In the genomic region with DNA sequence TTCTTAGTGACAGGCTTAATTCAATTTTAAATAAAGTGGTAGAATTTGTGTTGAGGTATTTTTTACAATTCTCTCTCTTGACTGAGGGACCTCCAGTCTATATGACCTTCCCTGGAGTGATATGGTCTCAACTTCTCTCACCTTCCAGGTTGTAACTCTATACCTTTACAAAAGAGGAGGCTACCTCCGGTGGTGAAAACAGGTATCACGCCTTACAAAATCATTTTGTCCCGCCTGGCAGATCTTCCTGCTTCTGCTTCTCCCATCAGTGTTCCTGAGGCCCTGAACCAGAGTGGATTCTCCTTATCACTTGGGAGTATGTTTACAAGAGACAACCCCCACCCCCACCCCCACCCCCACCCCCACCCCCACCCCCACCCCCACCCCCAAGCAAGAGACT, we compare ENCODE assay signal across 22 mouse cellular contexts. TPM values are rescaled to one million over a fixed set of nuclear protein-coding genes. Genes with fewer than 3 reads are reported as not detected.
DNase-seq lines count a peak whose midpoint lies in the region; ATAC-seq and TF ChIP-seq lines count a peak whose summit lies in the region.
"Had no signal": no experiment of that assay in that cellular context is flagged by ENCODE, and none has a peak within 500 bp of the region (broad histone marks: within the 10 kb centered on the region; RNA-seq: fewer than 3 reads in every experiment).

No protein-coding gene starts in this region.

- H3K27me3 ChIP-seq in liver, postnatal 0 days (ENCODE audit: insufficient read depth, low read length): 0 out of 2 replicates have a peak, but pooled peaks cover 7% of the 10 kb centered on the region
- peaks cover 15% of the 10 kb centered on the region for H3K27me3 ChIP-seq in CH12.LX (replicated peaks)
- peaks cover 8% of the 10 kb centered on the region for H3K27me3 ChIP-seq in heart, embryonic 11.5 days (ENCODE audit: control insufficient read depth, insufficient read depth, low read length)
- H3K27me3 ChIP-seq: neural tube, embryonic 12.5 days had no signal

- peak; percentile 42 for TF ChIP-seq RAD21 in CH12.LX (IDR thresholded peaks at IDR 0.05; ENCODE audit: low read depth, low read length)

- H3K9me3 ChIP-seq in liver, postnatal 0 days (ENCODE audit: low read length): no peaks in the 10 kb centered on the region
- H3K9me3 ChIP-seq in CH12.LX (replicated peaks; ENCODE audit: low read length): no peaks in the 10 kb centered on the region
- no peaks in the 10 kb centered on the region for H3K9me3 ChIP-seq in heart, embryonic 11.5 days (replicated peaks; ENCODE audit: control insufficient read depth, low read length)
- H3K9me3 ChIP-seq: embryonic facial prominence, embryonic 13.5 days; forebrain, embryonic 12.5 days; hindbrain, embryonic 13.5 days; limb, embryonic 15.5 days; neural tube, embryonic 12.5 days had no signal

- in situ Hi-C loops in CH12.LX (cut with MboI; ENCODE audit: low pct_ligation_motif_present, low pct_unique_long_range_greater_than_20kb, low sequenced_read_pairs): no loop called here

- no peak overlapping the region for H3K27ac ChIP-seq in liver, postnatal 0 days (ENCODE audit: low read depth)
- H3K27ac ChIP-seq in CH12.LX (ENCODE audit: insufficient read depth, low read depth): no peak overlapping the region
- no peak overlapping the region for H3K27ac ChIP-seq in heart, embryonic 11.5 days (ENCODE audit: low read depth, low read length)
- H3K27ac ChIP-seq: embryonic facial prominence, embryonic 13.5 days; forebrain, embryonic 12.5 days; hindbrain, embryonic 13.5 days; limb, embryonic 15.5 days; neural tube, embryonic 12.5 days had no signal

- no peak overlapping the region for H3K4me2 ChIP-seq in liver, postnatal 0 days (ENCODE audit: low read depth, low read length)
- no peak overlapping the region for H3K4me2 ChIP-seq in CH12.LX (ENCODE audit: insufficient read depth, low read depth, poor library complexity, severe bottlenecking)
- no peak overlapping the region for H3K4me2 ChIP-seq in heart, embryonic 11.5 days
- H3K4me2 ChIP-seq: embryonic facial prominence, embryonic 13.5 days; forebrain, embryonic 12.5 days; hindbrain, embryonic 13.5 days; limb, embryonic 15.5 days; midbrain, embryonic 11.5 days; neural tube, embryonic 12.5 days had no signal

- DNase-seq in CD4-positive, CD25-positive, alpha-beta regulatory T cell, adult 2 months (ENCODE audit: low read depth, low spot score): peak; percentile 52
- no peak for DNase-seq in liver, postnatal 0 days
- no peak for DNase-seq in liver
- no peak for DNase-seq in CH12.LX (ENCODE audit: extremely low read depth)
- DNase-seq in induced T-regulatory cell, adult 2 months (ENCODE audit: low read depth): peak; percentile 46
- DNase-seq in right cerebral cortex, adult 2 months (ENCODE audit: low spot score in 2 of 2): no peak
- DNase-seq: adrenal gland, adult 8-10 months; kidney, adult 9 months; lung, postnatal 14 days had no signal

- no peak for TF ChIP-seq POLR2A in CH12.LX (IDR thresholded peaks at IDR 0.05; ENCODE audit: low read depth, low read length)

- dilution Hi-C loops in CH12.LX (cut with MboI; ENCODE audit: extremely low pct_ligation_motif_present, extremely low pct_unique_long_range_greater_than_20kb, low sequenced_read_pairs): no loop called here

- H3K79me2 ChIP-seq in CH12.LX (replicated peaks; ENCODE audit: control insufficient read depth, extremely low read depth, insufficient read depth, poor library complexity, severe bottlenecking): no peaks in the 10 kb centered on the region

- peak; percentile 41 for TF ChIP-seq CTCF in liver, postnatal 0 days (IDR thresholded peaks at IDR 0.05; ENCODE audit: low read depth)
- peak; percentile 18 to 53; a peak in 2 of 4 replicates for TF ChIP-seq CTCF in CH12.LX (conservative IDR thresholded peaks at IDR 0.05 in 1 of 2, IDR thresholded peaks at IDR 0.05 in 1 of 2; ENCODE audit: low read depth in 2 of 2, low read length in 2 of 2)

- no peak overlapping the region for H3K4me3 ChIP-seq in liver, postnatal 0 days (ENCODE audit: low read depth, low read length)
- no peak overlapping the region for H3K4me3 ChIP-seq in CH12.LX (replicated peaks in 1 of 3; ENCODE audit: low read depth in 2 of 3, low read length in 2 of 3, poor library complexity in 1 of 3)
- H3K4me3 ChIP-seq in heart, embryonic 11.5 days (ENCODE audit: low read depth, low read length): no peak overlapping the region
- H3K4me3 ChIP-seq: embryonic facial prominence, embryonic 13.5 days; forebrain, embryonic 12.5 days; hindbrain, embryonic 13.5 days; limb, embryonic 15.5 days; neural tube, embryonic 12.5 days had no signal

- no peak for ATAC-seq in CD4-positive, CD25-positive, alpha-beta regulatory T cell, adult 4 months
- no peak for ATAC-seq in liver, postnatal 0 days
- ATAC-seq in heart, embryonic 11.5 days (replicated peaks; ENCODE audit: insufficient number of reproducible peaks, low FRiP score, low TSS enrichment): no peak

- no peaks in the 10 kb centered on the region for H3K36me3 ChIP-seq in liver, postnatal 0 days (replicated peaks; ENCODE audit: insufficient read depth, low read length)
- no peaks in the 10 kb centered on the region for H3K36me3 ChIP-seq in CH12.LX (replicated peaks in 1 of 2; ENCODE audit: control insufficient read depth in 1 of 2, insufficient read depth in 1 of 2, low read length in 1 of 2)
- no peaks in the 10 kb centered on the region for H3K36me3 ChIP-seq in heart, embryonic 11.5 days (ENCODE audit: control insufficient read depth, insufficient read depth, low read length)
- H3K36me3 ChIP-seq: embryonic facial prominence, embryonic 13.5 days; forebrain, embryonic 12.5 days; hindbrain, embryonic 13.5 days; limb, embryonic 15.5 days; neural tube, embryonic 12.5 days had no signal

- H3K4me1 ChIP-seq in liver, postnatal 0 days (ENCODE audit: insufficient read depth): peaks cover 3% of the 10 kb centered on the region; the same call in 1 of the 2 replicates
- no peaks in the 10 kb centered on the region for H3K4me1 ChIP-seq in CH12.LX (ENCODE audit: control insufficient read depth in 1 of 2, insufficient read depth in 2 of 2)
- H3K4me1 ChIP-seq in heart, embryonic 11.5 days (ENCODE audit: control insufficient read depth, insufficient read depth, low read length): no peaks in the 10 kb centered on the region
- H3K4me1 ChIP-seq: embryonic facial prominence, embryonic 13.5 days; forebrain, embryonic 12.5 days; hindbrain, embryonic 13.5 days; limb, embryonic 15.5 days; neural tube, embryonic 12.5 days had no signal

- no peak overlapping the region for H3K9ac ChIP-seq in liver, postnatal 0 days (replicated peaks)
- no peak overlapping the region for H3K9ac ChIP-seq in CH12.LX (ENCODE audit: insufficient read depth, low read depth)
- H3K9ac ChIP-seq in heart, embryonic 11.5 days (ENCODE audit: low read depth, low read length): no peak overlapping the region
- H3K9ac ChIP-seq: embryonic facial prominence, embryonic 13.5 days; forebrain, embryonic 12.5 days; hindbrain, embryonic 13.5 days; limb, embryonic 15.5 days; neural tube, embryonic 12.5 days had no signal

- 31% methylated on average over 3 of the region's 3 CpGs for WGBS in liver, postnatal 0 days (ENCODE audit: insufficient replicate concordance)
- 18% methylated on average over 3 of the region's 3 CpGs for WGBS in heart, embryonic 11.5 days (ENCODE audit: insufficient replicate concordance)

- no peak for TF ChIP-seq EP300 in liver, postnatal 0 days (IDR thresholded peaks at IDR 0.05; ENCODE audit: low read depth)
- TF ChIP-seq EP300 in CH12.LX (IDR thresholded peaks at IDR 0.05; ENCODE audit: low read length): no peak

TF ChIP-seq in CH12.LX, 34 proteins besides CTCF, POLR2A, EP300 and RAD21:
- TF ChIP-seq PAX5 (IDR thresholded peaks at IDR 0.05; ENCODE audit: low read length): no peak
- TF ChIP-seq SMC3 (IDR thresholded peaks at IDR 0.05; ENCODE audit: low read depth, low read length): peak; percentile 28; the same call in 1 of the 2 replicates

RNA-seq across cellular contexts. Expression of a gene that starts 2.9 kb away (rescaled TPM):
- polyA plus RNA-seq in CD4-positive, CD25-positive, alpha-beta regulatory T cell, adult 4 months (2017; shearing (Covaris generic)): not detected
- polyA plus RNA-seq in liver, postnatal 0 days (2015; fragmentation: Nextera tagmentation; extraction: Ambion mirVana): not detected in 2 replicates
- total RNA-seq in CH12.LX (2012; rRNA removed): not detected in 2 replicates
- not detected in 2 replicates for total RNA-seq in CH12.LX (2014; rRNA removed)
- polyA plus RNA-seq in CH12.LX (2012; ENCODE audit: insufficient read length, low read depth): not detected in 2 replicates
- not detected in 2 replicates for polyA plus RNA-seq in heart, embryonic 11.5 days (2014; fragmentation: Nextera tagmentation; extraction: Ambion mirVana)
- total RNA-seq: adrenal gland, adult 8-10 months had no signal
- polyA plus RNA-seq: embryonic facial prominence, embryonic 13.5 days; heart, embryonic 16.5 days; large intestine, adult 2 months; limb, embryonic 15.5 days; midbrain, embryonic 11.5 days; neural tube, embryonic 12.5 days; testis, adult 2 months had no signal

RNA-seq across cellular contexts. Expression of a gene that starts 5.8 kb away (rescaled TPM):
- polyA plus RNA-seq in CD4-positive, CD25-positive, alpha-beta regulatory T cell, adult 4 months (2017; shearing (Covaris generic)): 1 to 10 TPM; 4.1 to 7.9 TPM
- polyA plus RNA-seq in liver, postnatal 0 days (2015; fragmentation: Nextera tagmentation; extraction: Ambion mirVana): 2.4 and 5.0 TPM in 2 replicates
- total RNA-seq in CH12.LX (2012; rRNA removed) (10.9 and 13.1 TPM in 2 replicates), CH12.LX (2014; rRNA removed) (21.6 and 22.0 TPM in 2 replicates)
- polyA plus RNA-seq in CH12.LX (2012; ENCODE audit: insufficient read length, low read depth): 11.6 and 12.3 TPM in 2 replicates
- polyA plus RNA-seq in heart, embryonic 11.5 days (2014; fragmentation: Nextera tagmentation; extraction: Ambion mirVana): 3.4 and 3.7 TPM in 2 replicates

RNA-seq across cellular contexts. Expression of a gene that starts 29.4 kb away (rescaled TPM):
- 100 to 1,000 TPM; 112 to 118 TPM for polyA plus RNA-seq in CD4-positive, CD25-positive, alpha-beta regulatory T cell, adult 4 months (2017; shearing (Covaris generic))
- 62.5 and 65.1 TPM in 2 replicates for polyA plus RNA-seq in liver, postnatal 0 days (2015; fragmentation: Nextera tagmentation; extraction: Ambion mirVana)
- total RNA-seq in CH12.LX (2012; rRNA removed) (70.2 and 84.1 TPM in 2 replicates), CH12.LX (2014; rRNA removed) (109 and 110 TPM in 2 replicates)
- 118 and 147 TPM in 2 replicates for polyA plus RNA-seq in CH12.LX (2012; ENCODE audit: insufficient read length, low read depth)
- polyA plus RNA-seq in heart, embryonic 11.5 days (2014; fragmentation: Nextera tagmentation; extraction: Ambion mirVana): 108 and 112 TPM in 2 replicates

RNA-seq across cellular contexts. Expression of a gene that starts 49.3 kb away (rescaled TPM):
- not detected for polyA plus RNA-seq in CD4-positive, CD25-positive, alpha-beta regulatory T cell, adult 4 months (2017; shearing (Covaris generic))
- polyA plus RNA-seq in liver, postnatal 0 days (2015; fragmentation: Nextera tagmentation; extraction: Ambion mirVana): not detected in 2 replicates
- total RNA-seq in CH12.LX (2012; rRNA removed): not detected in 2 replicates
- total RNA-seq in CH12.LX (2014; rRNA removed): not detected in 2 replicates
- polyA plus RNA-seq in CH12.LX (2012; ENCODE audit: insufficient read length, low read depth): not detected in 2 replicates
- polyA plus RNA-seq in heart, embryonic 11.5 days (2014; fragmentation: Nextera tagmentation; extraction: Ambion mirVana): not detected in 2 replicates
- total RNA-seq: left cerebral cortex, adult 18-20 months had no signal
- polyA plus RNA-seq: embryonic facial prominence, embryonic 13.5 days; forebrain, embryonic 12.5 days; gonadal fat pad, adult 2 months; heart, embryonic 16.5 days; hindbrain, embryonic 13.5 days; large intestine, adult 2 months; limb, embryonic 15.5 days; midbrain, embryonic 11.5 days; neural tube, embryonic 12.5 days had no signal

RNA-seq across cellular contexts. Expression of a gene that starts 51.6 kb away (rescaled TPM):
- polyA plus RNA-seq in CD4-positive, CD25-positive, alpha-beta regulatory T cell, adult 4 months (2017; shearing (Covaris generic)): not detected
- polyA plus RNA-seq in liver, postnatal 0 days (2015; fragmentation: Nextera tagmentation; extraction: Ambion mirVana): not detected in 2 replicates
- total RNA-seq in CH12.LX (2012; rRNA removed) (not detected in 2 replicates), CH12.LX (2014; rRNA removed) (not detected in 2 replicates)
- not detected in 2 replicates for polyA plus RNA-seq in CH12.LX (2012; ENCODE audit: insufficient read length, low read depth)
- polyA plus RNA-seq in heart, embryonic 11.5 days (2014; fragmentation: Nextera tagmentation; extraction: Ambion mirVana): 0.31 TPM in 1 of 2 replicates, not detected in the other
- polyA plus RNA-seq: forebrain, embryonic 12.5 days; heart, embryonic 16.5 days; hindbrain, embryonic 13.5 days; large intestine, adult 2 months; limb, embryonic 15.5 days; neural tube, embryonic 12.5 days had no signal

Comparison
In these comparisons a context has a peak if more than half of its experiments do, and no peak if none do; other contexts are left out.
1. DNase-seq: peak in CD4-positive, CD25-positive, alpha-beta regulatory T cell, adult 2 months (single experiment) and induced T-regulatory cell, adult 2 months (single experiment); none in liver, postnatal 0 days (single experiment), liver (single experiment), CH12.LX (single experiment) and right cerebral cortex, adult 2 months (0 of 2).